Mouse (Mus musculus) heart, embryonic 14.5 days (tissue): ENCODE data around the gene Slit3. TPM values are rescaled to one million over a fixed set of nuclear protein-coding genes. Genes with fewer than 3 reads are reported as not detected.

ENCODE experiments used
- ATAC-seq: fragments of 200-750 bp; cut with Nextera tagmentation; 2 replicates; pipeline ENCODE4 v1.8.0; 2017; ENCODE audit warnings: low read depth, moderate TSS enrichment; ENCODE audit not compliant: insufficient number of reproducible peaks, insufficient read depth, low FRiP score
- H3K27ac ChIP-seq, 2 experiments: fragments of 200-500 bp in 1 of 2; fragments of 300-500 bp in 1 of 2; sonication (generic) in 1 of 2; replicated peaks in 1 of 2; 2 replicates each; pipeline ENCODE4 v1.5.1; 2012 to 2014; ENCODE audit warnings: low read depth in 2 of 2, low read length in 2 of 2, control low read depth in 1 of 2, mild to moderate bottlenecking in 1 of 2, mixed read lengths in 1 of 2; ENCODE audit not compliant: control insufficient read depth in 1 of 2, insufficient read depth in 1 of 2
- H3K27me3 ChIP-seq: fragments of 300-500 bp; sonication (generic); 2 replicates; pipeline ENCODE4 v1.6.1; 2014; ENCODE audit warnings: mild to moderate bottlenecking, low read length, control low read depth; ENCODE audit not compliant: control insufficient read depth, insufficient read depth
- H3K36me3 ChIP-seq: fragments of 300-500 bp; sonication (generic); 2 replicates; pipeline ENCODE4 v1.6.1; 2014; ENCODE audit warnings: mild to moderate bottlenecking, control low read depth, low read length, mixed read lengths; ENCODE audit not compliant: control insufficient read depth, insufficient read depth
- H3K4me1 ChIP-seq, 2 experiments: fragments of 200-500 bp in 1 of 2; fragments of 300-500 bp in 1 of 2; sonication (generic) in 1 of 2; 2 replicates each; pipeline ENCODE4 v1.6.1; 2012 to 2014; ENCODE audit warnings: low read length in 2 of 2, control low read depth in 1 of 2, mixed read lengths in 1 of 2; ENCODE audit not compliant: control insufficient read depth in 2 of 2, insufficient read depth in 2 of 2
- H3K4me2 ChIP-seq: fragments of 300-500 bp; sonication (generic); 2 replicates; pipeline ENCODE4 v1.6.1; 2014; ENCODE audit warnings: mild to moderate bottlenecking, low read length
- H3K4me3 ChIP-seq, 2 experiments: fragments of 200-500 bp in 1 of 2; fragments of 300-500 bp in 1 of 2; sonication (generic) in 1 of 2; 2 replicates each; pipeline ENCODE4 v1.5.1; 2012 to 2014; ENCODE audit warnings: low read length in 2 of 2, mild to moderate bottlenecking in 2 of 2, control low read depth in 1 of 2, low read depth in 1 of 2, moderate library complexity in 1 of 2; ENCODE audit not compliant: control insufficient read depth in 1 of 2, insufficient read depth in 1 of 2
- H3K9ac ChIP-seq: fragments of 300-500 bp; sonication (generic); 2 replicates; pipeline ENCODE4 v1.6.1; 2014; ENCODE audit warnings: mild to moderate bottlenecking, low read length
- H3K9me3 ChIP-seq: fragments of 300-500 bp; sonication (generic); 2 replicates; pipeline ENCODE4 v1.6.1; 2016; ENCODE audit warnings: low read length, control low read depth; ENCODE audit not compliant: control insufficient read depth
- WGBS: fragments of 180-500 bp; shearing (Covaris S2); extraction: QIAGEN DNeasy Blood & Tissue Kit; methylation state at CpG from one replicate; pipeline ENCODE4 v1.1.7; 2014; 5-methylcytosine and 5-hydroxymethylcytosine counted together
- polyA plus RNA-seq: library from polyadenylated mRNA; unstranded; fragments of >200 nt; fragmentation: Nextera tagmentation; extraction: Ambion mirVana; gene quantifications from 2 replicates; pipeline ENCODE4 v1.2.1, GENCODE M21; 2014

Slit3 gene
- polyA plus RNA-seq, 1 experiment from 2014 or later: 25.7 TPM

GRCm38 (mm10) chr11:35306922-35307321 is 185.9 kb downstream of the Slit3 start:
- Histone ChIP-seq H3K9me3 (no peaks in the 10 kb centered on the region), H3K4me1 (no peaks in the 10 kb centered on the region), H3K9ac (no peak overlapping the region), H3K4me2 (no peak overlapping the region), H3K4me3 (no peak overlapping the region), H3K27ac (no peak overlapping the region), H3K27me3 (no peaks in the 10 kb centered on the region), H3K36me3 (no peaks in the 10 kb centered on the region)
- WGBS: 86% methylated on average over 5 of the region's 5 CpGs
- no peak for ATAC-seq

- no peak overlapping the region for H3K4me3 ChIP-seq
- no peak overlapping the region for H3K9ac ChIP-seq
- no peak overlapping the region for H3K4me2 ChIP-seq
- H3K27me3 ChIP-seq: no peaks in the 10 kb centered on the region
- no peaks in the 10 kb centered on the region for H3K4me1 ChIP-seq
- H3K9me3 ChIP-seq: no peaks in the 10 kb centered on the region
- ATAC-seq: no peak
- 81% methylated on average over 4 of the region's 4 CpGs for WGBS
- H3K36me3 ChIP-seq: no peaks in the 10 kb centered on the region
- H3K27ac ChIP-seq: no peak overlapping the region
Observed at GRCm38 (mm10) chr11:35307992-35308391, 187.0 kb downstream of the Slit3 start.

GRCm38 (mm10) chr11:35315449-35316028 is 194.5 kb downstream of the Slit3 start:
- Histone ChIP-seq H3K36me3 (no peaks in the 10 kb centered on the region), H3K27me3 (no peaks in the 10 kb centered on the region), H3K27ac (no peak overlapping the region), H3K9ac (no peak overlapping the region), H3K9me3 (no peaks in the 10 kb centered on the region), H3K4me3 (no peak overlapping the region), H3K4me1 (peaks cover 11 to 15% of the 10 kb centered on the region in 2 experiments), H3K4me2 (no peak overlapping the region)
- ATAC-seq: no peak
- WGBS: 73% methylated on average over 5 of the region's 5 CpGs

GRCm38 (mm10) chr11:35317221-35317620 is 196.2 kb downstream of the Slit3 start:
- H3K4me2 ChIP-seq: no peak overlapping the region
- no peaks in the 10 kb centered on the region for H3K36me3 ChIP-seq
- H3K9ac ChIP-seq: no peak overlapping the region
- WGBS: 81% methylated on average over 5 of the region's 5 CpGs
- no peak overlapping the region for H3K4me3 ChIP-seq
- no peak overlapping the region for H3K27ac ChIP-seq
- H3K27me3 ChIP-seq: no peaks in the 10 kb centered on the region
- no peak for ATAC-seq
- H3K9me3 ChIP-seq: no peaks in the 10 kb centered on the region
- H3K4me1 ChIP-seq: peaks cover 15 to 20% of the 10 kb centered on the region in 2 experiments

GRCm38 (mm10) chr11:35317775-35318432 is 196.9 kb downstream of the Slit3 start:
- H3K9me3 ChIP-seq: peaks cover 2% of the 10 kb centered on the region; the same call in 1 of the 2 replicates
- H3K36me3 ChIP-seq: no peaks in the 10 kb centered on the region
- no peak for ATAC-seq
- no peak overlapping the region for H3K4me3 ChIP-seq
- H3K27me3 ChIP-seq: no peaks in the 10 kb centered on the region
- no peak overlapping the region for H3K27ac ChIP-seq
- H3K4me1 ChIP-seq: peaks cover 15 to 20% of the 10 kb centered on the region in 2 experiments
- no peak overlapping the region for H3K9ac ChIP-seq
- WGBS: 60% methylated on average over 7 of the region's 7 CpGs
- H3K4me2 ChIP-seq: no peak overlapping the region

- 85% methylated on average over 12 of the region's 12 CpGs for WGBS
- H3K4me1 ChIP-seq: peaks cover 15 to 20% of the 10 kb centered on the region in 2 experiments
- no peak overlapping the region for H3K4me3 ChIP-seq
- no peaks in the 10 kb centered on the region for H3K27me3 ChIP-seq
- no peak overlapping the region for H3K9ac ChIP-seq
- no peak overlapping the region for H3K27ac ChIP-seq
- peaks cover 2% of the 10 kb centered on the region; the same call in 1 of the 2 replicates for H3K9me3 ChIP-seq
- ATAC-seq: no peak
- no peak overlapping the region for H3K4me2 ChIP-seq
- H3K36me3 ChIP-seq: no peaks in the 10 kb centered on the region
Observed at GRCm38 (mm10) chr11:35318433-35319020, 197.5 kb downstream of the Slit3 start.

- H3K27me3 ChIP-seq: no peaks in the 10 kb centered on the region
- 36% methylated on average over 3 of the region's 3 CpGs for WGBS
- no peak overlapping the region for H3K9ac ChIP-seq
- ATAC-seq: no peak
- no peaks in the 10 kb centered on the region for H3K36me3 ChIP-seq
- H3K4me2 ChIP-seq: no peak overlapping the region
- peak overlapping the region in 1 of 2 experiments; percentile 59; a peak in 1 of 4 replicates for H3K27ac ChIP-seq
- peaks cover 2% of the 10 kb centered on the region; the same call in 1 of the 2 replicates for H3K9me3 ChIP-seq
- H3K4me3 ChIP-seq: no peak overlapping the region
- peaks cover 13 to 20% of the 10 kb centered on the region in 2 experiments for H3K4me1 ChIP-seq
Observed at GRCm38 (mm10) chr11:35320518-35320917, 199.5 kb downstream of the Slit3 start.
